Mouse (Mus musculus) MEL (cell line): ENCODE results near the gene Mog. TPM values are rescaled to one million over a fixed set of nuclear protein-coding genes. Genes with fewer than 3 reads are reported as not detected.

Experiments
- DNase-seq: peaks from one replicate; pipeline ENCODE4 v3.0.0; 2011; ENCODE audit warnings: low read depth, low spot score
- H3K27ac ChIP-seq: 2 replicates; pipeline ENCODE4 v1.5.1; 2012; ENCODE audit warnings: low read depth, mild to moderate bottlenecking, control low read depth, low read length, moderate library complexity; ENCODE audit not compliant: control insufficient read depth
- H3K27me3 ChIP-seq, 2 experiments: fragments of 150-350 bp in 1 of 2; sonication (generic) in 1 of 2; 2 replicates each; pipeline ENCODE4 v1.6.1; 2012; ENCODE audit warnings: low read length in 2 of 2, mild to moderate bottlenecking in 2 of 2, improper control_type of control experiment in 1 of 2, moderate library complexity in 1 of 2; ENCODE audit not compliant: insufficient read depth in 2 of 2, control insufficient read depth in 1 of 2
- H3K36me3 ChIP-seq, 2 experiments: 2 replicates each; pipeline ENCODE4 v1.6.1; 2012 to 2014; ENCODE audit warnings: low read length in 2 of 2, improper control_type of control experiment in 1 of 2, inconsistent platforms in 1 of 2, mild to moderate bottlenecking in 1 of 2; ENCODE audit not compliant: insufficient read depth in 2 of 2, control insufficient read depth in 1 of 2
- H3K4me1 ChIP-seq, 2 experiments: fragments of 150-350 bp in 1 of 2; sonication (generic) in 1 of 2; 2 replicates each; pipeline ENCODE4 v1.6.1; 2012; ENCODE audit warnings: low read length in 2 of 2, improper control_type of control experiment in 1 of 2, mild to moderate bottlenecking in 1 of 2; ENCODE audit not compliant: insufficient read depth in 2 of 2, control insufficient read depth in 1 of 2
- H3K4me3 ChIP-seq, 2 experiments: fragments of 150-350 bp in 1 of 2; sonication (generic) in 1 of 2; 2 replicates each; pipeline ENCODE4 v1.5.1; 2012; ENCODE audit warnings: low read depth in 2 of 2, low read length in 2 of 2, mild to moderate bottlenecking in 2 of 2, moderate library complexity in 2 of 2, control low read depth in 1 of 2, improper control_type of control experiment in 1 of 2; ENCODE audit not compliant: control insufficient read depth in 1 of 2, insufficient read depth in 1 of 2
- H3K79me2 ChIP-seq: 2 replicates; pipeline ENCODE4 v1.6.1; 2012; ENCODE audit warnings: mild to moderate bottlenecking, low read length, moderate library complexity; ENCODE audit not compliant: control insufficient read depth, poor library complexity, insufficient read depth
- H3K9ac ChIP-seq: 2 replicates; pipeline ENCODE4 v1.6.1; 2012; ENCODE audit warnings: low read depth, mild to moderate bottlenecking, control low read depth, low read length, moderate library complexity; ENCODE audit not compliant: control insufficient read depth, poor library complexity, severe bottlenecking
- H3K9me3 ChIP-seq: fragments of 150-350 bp; sonication (generic); replicated peaks from 2 replicates; pipeline ENCODE4 v1.6.1; 2012; ENCODE audit warnings: mild to moderate bottlenecking, low read length, improper control_type of control experiment, moderate library complexity; ENCODE audit not compliant: insufficient read depth
- CHD1 ChIP-seq: IDR thresholded peaks from 2 replicates; pipeline ENCODE4 v1.6.1; 2012; ENCODE audit warnings: low read depth, mild to moderate bottlenecking, inconsistent platforms, low read length, improper control_type of control experiment
- CTCF ChIP-seq, 3 experiments: IDR thresholded peaks in 2 of 3; conservative IDR thresholded peaks in 1 of 3; 2 replicates each; pipeline ENCODE4 v1.5.1; 2011 to 2012; ENCODE audit warnings: low read length in 3 of 3, low read depth in 2 of 3, mild to moderate bottlenecking in 2 of 3, improper control_type of control experiment in 1 of 3, inconsistent platforms in 1 of 3, mixed read lengths in 1 of 3, moderate library complexity in 1 of 3; ENCODE audit not compliant: control insufficient read depth in 1 of 3, insufficient read depth in 1 of 3, poor library complexity in 1 of 3, severe bottlenecking in 1 of 3
- E2F4 ChIP-seq: IDR thresholded peaks from 2 replicates; pipeline ENCODE4 v1.6.1; 2011; ENCODE audit warnings: low read depth, low read length, improper control_type of control experiment, borderline replicate concordance
- ELF1 ChIP-seq: IDR thresholded peaks from 2 replicates; pipeline ENCODE4 v1.6.1; 2014; ENCODE audit warnings: low read depth, mild to moderate bottlenecking, inconsistent platforms, low read length, improper control_type of control experiment, moderate library complexity
- GABPA ChIP-seq: IDR thresholded peaks from 2 replicates; pipeline ENCODE4 v1.6.1; 2012; ENCODE audit warnings: low read depth, mild to moderate bottlenecking, inconsistent platforms, low read length, improper control_type of control experiment, moderate library complexity
- GATA1 ChIP-seq: IDR thresholded peaks from 2 replicates; pipeline ENCODE4 v1.6.1; 2011; ENCODE audit warnings: low read depth, low read length, improper control_type of control experiment
- JUND ChIP-seq: IDR thresholded peaks from 2 replicates; pipeline ENCODE4 v1.6.1; 2011; ENCODE audit warnings: low read depth, mild to moderate bottlenecking, improper control_type of control experiment, low read length
- MEF2A ChIP-seq: IDR thresholded peaks from 2 replicates; pipeline ENCODE4 v1.6.1; 2014; ENCODE audit warnings: low read depth, mild to moderate bottlenecking, inconsistent platforms, low read length, improper control_type of control experiment; ENCODE audit not compliant: poor library complexity, insufficient replicate concordance, severe bottlenecking; ENCODE audit errors: extremely low read depth
- MXI1 ChIP-seq: IDR thresholded peaks from 2 replicates; pipeline ENCODE4 v1.6.1; 2011; ENCODE audit warnings: mild to moderate bottlenecking, low read depth, low read length, improper control_type of control experiment
- MYC ChIP-seq: IDR thresholded peaks from 2 replicates; pipeline ENCODE4 v1.6.1; 2011; ENCODE audit warnings: low read depth, mild to moderate bottlenecking, low read length, improper control_type of control experiment, moderate library complexity
- NRF1 ChIP-seq: IDR thresholded peaks from 2 replicates; pipeline ENCODE4 v1.6.1; 2014; ENCODE audit warnings: low read depth, mild to moderate bottlenecking, inconsistent platforms, low read length, improper control_type of control experiment, moderate library complexity; ENCODE audit not compliant: poor library complexity, insufficient read depth, severe bottlenecking
- POLR2A ChIP-seq, 2 experiments: IDR thresholded peaks; 2 replicates each; pipeline ENCODE4 v1.6.1; 2011 to 2012; ENCODE audit warnings: low read length in 2 of 2, mild to moderate bottlenecking in 2 of 2, control low read depth in 1 of 2, improper control_type of control experiment in 1 of 2, low read depth in 1 of 2, moderate library complexity in 1 of 2; ENCODE audit not compliant: control insufficient read depth in 1 of 2, insufficient read depth in 1 of 2, poor library complexity in 1 of 2
- RAD21 ChIP-seq: IDR thresholded peaks from 2 replicates; pipeline ENCODE4 v1.6.1; 2011; ENCODE audit warnings: mild to moderate bottlenecking, low read depth, low read length, improper control_type of control experiment
- SIN3A ChIP-seq: IDR thresholded peaks from 2 replicates; pipeline ENCODE4 v1.6.1; 2012; ENCODE audit warnings: low read length, improper control_type of control experiment, inconsistent platforms
- TBP ChIP-seq: IDR thresholded peaks from 2 replicates; pipeline ENCODE4 v1.8.0; 2011; ENCODE audit warnings: low read depth, low read length, improper control_type of control experiment
- USF1 ChIP-seq: IDR thresholded peaks from 2 replicates; pipeline ENCODE4 v1.6.1; 2014; ENCODE audit warnings: low read depth, mild to moderate bottlenecking, inconsistent platforms, low read length, improper control_type of control experiment, moderate library complexity
- USF2 ChIP-seq, 2 experiments: IDR thresholded peaks; 2 replicates each; pipeline ENCODE4 v1.6.1; 2011 to 2012; ENCODE audit warnings: improper control_type of control experiment in 2 of 2, low read length in 2 of 2, borderline replicate concordance in 1 of 2, inconsistent platforms in 1 of 2, low read depth in 1 of 2, mild to moderate bottlenecking in 1 of 2; ENCODE audit not compliant: insufficient read depth in 1 of 2
- ZC3H11A ChIP-seq: IDR thresholded peaks from 2 replicates; pipeline ENCODE4 v1.6.1; 2012; ENCODE audit warnings: low read depth, mild to moderate bottlenecking, inconsistent platforms, low read length, improper control_type of control experiment
- ZMIZ1 ChIP-seq: IDR thresholded peaks from 2 replicates; pipeline ENCODE4 v1.6.1; 2012; ENCODE audit warnings: low read depth, mild to moderate bottlenecking, inconsistent platforms, low read length, improper control_type of control experiment, moderate library complexity
- polyA plus RNA-seq, 2 experiments: library from polyadenylated mRNA; stranded (reverse) in 1 of 2; unstranded in 1 of 2; fragments of >175 nt in 1 of 2; fragments of >200 nt in 1 of 2; gene quantifications; 2 replicates each; pipeline versions ENCODE4 v1.2.1 to v1.2.4; 2012; ENCODE audit warnings: low replicate concordance in 2 of 2, low read depth in 1 of 2; ENCODE audit not compliant: insufficient read length in 2 of 2, insufficient read depth in 1 of 2, missing spikeins in 1 of 2
- total RNA-seq: library from RNA; depleted of rRNA; stranded (reverse); fragments of 300-350 nt; gene quantifications from 2 replicates; pipeline ENCODE4 v1.2.3, GENCODE M21; 2012

Gene Mog
- total and polyA plus RNA-seq, 3 experiments = not detected

GRCm38 (mm10) chr17:37072080-37072729, 49.0 kb upstream of the Mog start:
- TF ChIP-seq CHD1 (no peak), ZC3H11A (no peak), RAD21 (no peak), POLR2A (IDR thresholded peaks at IDR 0.05; ENCODE audit: control insufficient read depth in 1 of 2, insufficient read depth in 1 of 2, low read depth in 1 of 2, low read length in 2 of 2, poor library complexity in 1 of 2) (no peak), JUND (no peak), USF2 (IDR thresholded peaks at IDR 0.05; ENCODE audit: borderline replicate concordance in 1 of 2, insufficient read depth in 1 of 2, low read depth in 1 of 2, low read length in 2 of 2) (no peak)
- TF ChIP-seq, all 39 proteins: peak for 0
- H3K27ac ChIP-seq = no peak overlapping the region
- H3K9ac ChIP-seq = no peak overlapping the region
- no peak overlapping the region for H3K4me3 ChIP-seq
- H3K36me3 ChIP-seq = no peaks in the 10 kb centered on the region
- no peaks in the 10 kb centered on the region for H3K79me2 ChIP-seq
- H3K4me1 ChIP-seq = no peaks in the 10 kb centered on the region
- no peak for DNase-seq
- no peaks in the 10 kb centered on the region for H3K27me3 ChIP-seq
- no peaks in the 10 kb centered on the region for H3K9me3 ChIP-seq

GRCm38 (mm10) chr17:37070121-37070520, 46.9 kb upstream of the Mog start:
- TF ChIP-seq JUND = no peak
- no peak for TF ChIP-seq SIN3A
- TF ChIP-seq CTCF (IDR thresholded peaks at IDR 0.05 in 2 of 3, conservative IDR thresholded peaks at IDR 0.05 in 1 of 3; ENCODE audit: control insufficient read depth in 1 of 3, insufficient read depth in 1 of 3, low read depth in 2 of 3, low read length in 3 of 3, poor library complexity in 1 of 3, severe bottlenecking in 1 of 3) = no peak
- no peak for TF ChIP-seq E2F4
- TF ChIP-seq ZMIZ1 = no peak
- H3K27ac ChIP-seq = no peak overlapping the region
- no peaks in the 10 kb centered on the region for H3K9me3 ChIP-seq
- H3K79me2 ChIP-seq = no peaks in the 10 kb centered on the region
- no peak for DNase-seq
- H3K36me3 ChIP-seq = peaks cover 0 to 5% of the 10 kb centered on the region in 2 experiments; a peak in 2 of 4 replicates
- H3K9ac ChIP-seq = no peak overlapping the region
- H3K4me3 ChIP-seq = no peak overlapping the region
- H3K4me1 ChIP-seq = peaks cover 0 to 3% of the 10 kb centered on the region in 2 experiments; a peak in 1 of 4 replicates
- no peaks in the 10 kb centered on the region for H3K27me3 ChIP-seq

- Histone ChIP-seq H3K79me2 (no peaks in the 10 kb centered on the region), H3K4me1 (peaks cover 0 to 3% of the 10 kb centered on the region in 2 experiments; a peak in 1 of 4 replicates), H3K27me3 (no peaks in the 10 kb centered on the region), H3K9ac (no peak overlapping the region), H3K27ac (no peak overlapping the region), H3K4me3 (no peak overlapping the region), H3K9me3 (no peaks in the 10 kb centered on the region), H3K36me3 (peaks cover 0 to 5% of the 10 kb centered on the region in 2 experiments; a peak in 2 of 4 replicates)
- no peak for DNase-seq
- TF ChIP-seq NRF1 = no peak
- TF ChIP-seq MYC = no peak
- no peak for TF ChIP-seq USF1
- no peak for TF ChIP-seq ELF1
- TF ChIP-seq MXI1 = no peak
- TF ChIP-seq MEF2A = no peak
- TF ChIP-seq GATA1 = no peak
- TF ChIP-seq ZC3H11A = no peak
- no peak for TF ChIP-seq TBP
- TF ChIP-seq GABPA = no peak
These were observed 44.7 kb upstream of the Mog start for GRCm38 (mm10) chr17:37067861-37068260.
